Mouse (Mus musculus): ENCODE measurements around the gene Xrcc3. TPM values are rescaled to one million over a fixed set of nuclear protein-coding genes. Genes with fewer than 3 reads are reported as not detected.

The Xrcc3 gene
- polyA plus RNA-seq, 1 experiment from 2014 or later: 22.2 TPM

- DNase-seq (ENCODE audit: low spot score): no peak
- Histone ChIP-seq H3K4me1 (no peaks in the 10 kb centered on the region), H3K27ac (replicated peaks) (no peak overlapping the region), H3K9me3 (no peaks in the 10 kb centered on the region), H3K36me3 (replicated peaks) (peaks cover 64% of the 10 kb centered on the region), H3K27me3 (replicated peaks; ENCODE audit: low read depth, poor library complexity, severe bottlenecking) (no peaks in the 10 kb centered on the region), H3K4me3 (no peak overlapping the region)
- 79% methylated on average over 5 of the region's 5 CpGs for WGBS
Observed at GRCm38 (mm10) chr12:111832643-111833042, 19.0 kb upstream of the Xrcc3 start.

GRCm38 (mm10) chr12:111830375-111830774, 16.7 kb upstream of the Xrcc3 start:
- no peak overlapping the region for H3K4me3 ChIP-seq
- H3K4me1 ChIP-seq: no peaks in the 10 kb centered on the region
- 89% methylated on average over 10 of the region's 10 CpGs for WGBS
- no peak for DNase-seq (ENCODE audit: low spot score)
- peaks cover 87% of the 10 kb centered on the region for H3K36me3 ChIP-seq (replicated peaks)
- no peaks in the 10 kb centered on the region for H3K9me3 ChIP-seq
- H3K27ac ChIP-seq (replicated peaks): no peak overlapping the region
- H3K27me3 ChIP-seq (replicated peaks; ENCODE audit: low read depth, poor library complexity, severe bottlenecking): no peaks in the 10 kb centered on the region

- Histone ChIP-seq H3K27ac (replicated peaks) (no peak overlapping the region), H3K4me1 (no peaks in the 10 kb centered on the region), H3K27me3 (replicated peaks; ENCODE audit: low read depth, poor library complexity, severe bottlenecking) (no peaks in the 10 kb centered on the region), H3K4me3 (no peak overlapping the region), H3K9me3 (no peaks in the 10 kb centered on the region), H3K36me3 (replicated peaks) (peaks cover 91% of the 10 kb centered on the region)
- no peak for DNase-seq (ENCODE audit: low spot score)
- 89% methylated on average over 9 of the region's 9 CpGs for WGBS
Observed at GRCm38 (mm10) chr12:111829954-111830353, 16.3 kb upstream of the Xrcc3 start.

GRCm38 (mm10) chr12:111829447-111829846, 15.8 kb upstream of the Xrcc3 start:
- Histone ChIP-seq H3K4me1 (no peaks in the 10 kb centered on the region), H3K36me3 (replicated peaks) (peaks cover 96% of the 10 kb centered on the region), H3K4me3 (no peak overlapping the region), H3K9me3 (no peaks in the 10 kb centered on the region), H3K27ac (replicated peaks) (no peak overlapping the region; the same call in 1 of the 2 replicates), H3K27me3 (replicated peaks; ENCODE audit: low read depth, poor library complexity, severe bottlenecking) (no peaks in the 10 kb centered on the region)
- DNase-seq (ENCODE audit: low spot score): no peak
- 86% methylated on average over 5 of the region's 5 CpGs for WGBS

GRCm38 (mm10) chr12:111827556-111827955, 13.9 kb upstream of the Xrcc3 start:
- no peak for DNase-seq (ENCODE audit: low spot score)
- Histone ChIP-seq H3K4me1 (no peaks in the 10 kb centered on the region), H3K27ac (replicated peaks) (no peak overlapping the region), H3K9me3 (no peaks in the 10 kb centered on the region), H3K27me3 (replicated peaks; ENCODE audit: low read depth, poor library complexity, severe bottlenecking) (no peaks in the 10 kb centered on the region), H3K36me3 (replicated peaks) (peaks cover 95% of the 10 kb centered on the region), H3K4me3 (no peak overlapping the region)
- WGBS: 93% methylated on average over 12 of the region's 12 CpGs

GRCm38 (mm10) chr12:111821931-111822330, 8.3 kb upstream of the Xrcc3 start:
- Histone ChIP-seq H3K27ac (replicated peaks) (no peak overlapping the region), H3K27me3 (replicated peaks; ENCODE audit: low read depth, poor library complexity, severe bottlenecking) (no peaks in the 10 kb centered on the region), H3K4me3 (no peak overlapping the region), H3K9me3 (no peaks in the 10 kb centered on the region), H3K4me1 (peaks cover 7% of the 10 kb centered on the region; the same call in 1 of the 2 replicates), H3K36me3 (replicated peaks) (peaks cover 56% of the 10 kb centered on the region)
- no peak for DNase-seq (ENCODE audit: low spot score)
- WGBS: 76% methylated on average over 4 of the region's 4 CpGs

- Histone ChIP-seq H3K36me3 (replicated peaks) (peaks cover 44% of the 10 kb centered on the region), H3K27me3 (replicated peaks; ENCODE audit: low read depth, poor library complexity, severe bottlenecking) (no peaks in the 10 kb centered on the region), H3K4me3 (no peak overlapping the region), H3K9me3 (no peaks in the 10 kb centered on the region), H3K4me1 (peaks cover 19% of the 10 kb centered on the region), H3K27ac (replicated peaks) (no peak overlapping the region)
- no peak for DNase-seq (ENCODE audit: low spot score)
- WGBS: 89% methylated on average over 7 of the region's 7 CpGs
Observed at GRCm38 (mm10) chr12:111820708-111821107, 7.0 kb upstream of the Xrcc3 start.

- DNase-seq (ENCODE audit: low spot score): no peak
- Histone ChIP-seq H3K27ac (replicated peaks) (no peak overlapping the region), H3K36me3 (replicated peaks) (peaks cover 36% of the 10 kb centered on the region), H3K4me3 (no peak overlapping the region), H3K9me3 (no peaks in the 10 kb centered on the region), H3K4me1 (peaks cover 27% of the 10 kb centered on the region), H3K27me3 (replicated peaks; ENCODE audit: low read depth, poor library complexity, severe bottlenecking) (no peaks in the 10 kb centered on the region)
- WGBS: 85% methylated on average over 8 of the region's 8 CpGs
Observed at GRCm38 (mm10) chr12:111819936-111820335, 6.3 kb upstream of the Xrcc3 start.

GRCm38 (mm10) chr12:111817991-111818390, 4.3 kb upstream of the Xrcc3 start:
- Histone ChIP-seq H3K4me1 (peaks cover 34% of the 10 kb centered on the region), H3K27ac (replicated peaks) (no peak overlapping the region), H3K36me3 (replicated peaks) (peaks cover 17% of the 10 kb centered on the region), H3K27me3 (replicated peaks; ENCODE audit: low read depth, poor library complexity, severe bottlenecking) (no peaks in the 10 kb centered on the region), H3K9me3 (no peaks in the 10 kb centered on the region), H3K4me3 (no peak overlapping the region)
- 93% methylated on average over 8 of the region's 8 CpGs for WGBS
- no peak for DNase-seq (ENCODE audit: low spot score)

GRCm38 (mm10) chr12:111816967-111817366, 3.3 kb upstream of the Xrcc3 start:
- peaks cover 14% of the 10 kb centered on the region for H3K36me3 ChIP-seq (replicated peaks)

GRCm38 (mm10) chr12:111816528-111816927, 2.9 kb upstream of the Xrcc3 start:
- Histone ChIP-seq H3K4me1 (peaks cover 46% of the 10 kb centered on the region), H3K4me3 (0 out of 2 replicates have a peak overlapping the region, but pooled peaks have one; percentile 87), H3K27ac (replicated peaks) (0 out of 2 replicates have a peak overlapping the region, but pooled peaks have one; percentile 35)

More at GRCm38 (mm10) chr12:111816967-111817366, 3.3 kb upstream of the Xrcc3 start:
- no peak for DNase-seq (ENCODE audit: low spot score)
- 83% methylated on average over 9 of the region's 9 CpGs for WGBS
- Histone ChIP-seq H3K4me3 (no peak overlapping the region), H3K27ac (replicated peaks) (no peak overlapping the region), H3K9me3 (no peaks in the 10 kb centered on the region), H3K4me1 (peaks cover 44% of the 10 kb centered on the region), H3K27me3 (replicated peaks; ENCODE audit: low read depth, poor library complexity, severe bottlenecking) (no peaks in the 10 kb centered on the region)

GRCm38 (mm10) chr12:111814769-111815762, 1.4 kb upstream of the Xrcc3 start:
- peak overlapping the region; percentile 87 for H3K4me3 ChIP-seq
- 29% methylated on average over 19 of the region's 19 CpGs for WGBS
- H3K36me3 ChIP-seq (replicated peaks): peaks cover 23% of the 10 kb centered on the region
- no peaks in the 10 kb centered on the region for H3K27me3 ChIP-seq (replicated peaks; ENCODE audit: low read depth, poor library complexity, severe bottlenecking)
- no peaks in the 10 kb centered on the region for H3K9me3 ChIP-seq
- H3K27ac ChIP-seq (replicated peaks): peak overlapping the region; percentile 93
- DNase-seq (ENCODE audit: low spot score): peak; percentile 30
- peaks cover 46% of the 10 kb centered on the region for H3K4me1 ChIP-seq

More at GRCm38 (mm10) chr12:111816528-111816927, 2.9 kb upstream of the Xrcc3 start:
- Histone ChIP-seq H3K36me3 (replicated peaks) (peaks cover 17% of the 10 kb centered on the region), H3K9me3 (no peaks in the 10 kb centered on the region), H3K27me3 (replicated peaks; ENCODE audit: low read depth, poor library complexity, severe bottlenecking) (no peaks in the 10 kb centered on the region)
- 68% methylated on average over 13 of the region's 13 CpGs for WGBS
- no peak for DNase-seq (ENCODE audit: low spot score)

Measured in embryonic facial prominence, embryonic 10.5 days (tissue).